Mouse (Mus musculus) myocyte (in vitro differentiated cells): ENCODE results near the gene Foxc2. TPM values are rescaled to one million over a fixed set of nuclear protein-coding genes. Genes with fewer than 3 reads are reported as not detected.

ENCODE experiments used
- H3K27me3 ChIP-seq: one replicate; pipeline ENCODE4 v1.6.1; 2011; ENCODE audit not compliant: control insufficient read depth, insufficient read depth, insufficient read length
- H3K36me3 ChIP-seq: one replicate; pipeline ENCODE4 v1.6.1; 2011; ENCODE audit not compliant: control insufficient read depth, insufficient read depth
- H3K4me2 ChIP-seq: one replicate; pipeline ENCODE4 v1.6.1; 2011; ENCODE audit warnings: low read depth, control low read depth
- H3K4me3 ChIP-seq: one replicate; pipeline ENCODE4 v1.5.1; 2011; ENCODE audit warnings: mild to moderate bottlenecking, control low read depth, moderate library complexity
- H3K79me2 ChIP-seq: one replicate; pipeline ENCODE4 v1.6.1; 2011; ENCODE audit not compliant: control insufficient read depth, insufficient read depth
- H3ac ChIP-seq: one replicate; pipeline ENCODE4 v1.6.1; 2011; ENCODE audit not compliant: control insufficient read depth, insufficient read length
- CEBPB ChIP-seq: IDR thresholded peaks from 2 replicates; pipeline ENCODE4 v1.6.1; 2011; ENCODE audit warnings: mild to moderate bottlenecking, moderate library complexity; ENCODE audit not compliant: poor library complexity, insufficient read depth, severe bottlenecking
- E2F4 ChIP-seq: IDR thresholded peaks from one replicate; pipeline ENCODE4 v1.6.1; 2011; ENCODE audit warnings: mild to moderate bottlenecking, control low read depth, moderate library complexity; ENCODE audit not compliant: insufficient read depth
- MAX ChIP-seq: IDR thresholded peaks from one replicate; pipeline ENCODE4 v1.6.1; 2011; ENCODE audit warnings: low read depth, mild to moderate bottlenecking, control low read depth
- MYOD1 ChIP-seq, 3 experiments: IDR thresholded peaks; one replicate each; pipeline ENCODE4 v1.6.1; 2011; ENCODE audit warnings: control low read depth in 2 of 3, low read depth in 2 of 3, mild to moderate bottlenecking in 2 of 3, moderate library complexity in 1 of 3; ENCODE audit not compliant: insufficient read length in 2 of 3, control insufficient read depth in 1 of 3
- MYOG ChIP-seq, 3 experiments: IDR thresholded peaks; one replicate each; pipeline ENCODE4 v1.6.1; 2011; ENCODE audit warnings: control low read depth in 2 of 3, low read depth in 2 of 3, mild to moderate bottlenecking in 2 of 3; ENCODE audit not compliant: insufficient read length in 2 of 3, control insufficient read depth in 1 of 3, insufficient read depth in 1 of 3
- POLR2A ChIP-seq: IDR thresholded peaks from one replicate; pipeline ENCODE4 v1.6.1; 2011; ENCODE audit warnings: low read depth, mild to moderate bottlenecking, control low read depth, moderate library complexity; ENCODE audit not compliant: insufficient read length
- POLR2AphosphoS2 ChIP-seq: IDR thresholded peaks from one replicate; pipeline ENCODE4 v1.6.1; 2011; ENCODE audit warnings: low read depth, control low read depth; ENCODE audit not compliant: insufficient read length
- REST ChIP-seq: IDR thresholded peaks from one replicate; pipeline ENCODE4 v1.6.1; 2011; ENCODE audit warnings: mild to moderate bottlenecking, control low read depth, moderate library complexity; ENCODE audit not compliant: insufficient read depth, insufficient read length
- SRF ChIP-seq: IDR thresholded peaks from one replicate; pipeline ENCODE4 v1.6.1; 2011; ENCODE audit warnings: low read depth; ENCODE audit not compliant: control insufficient read depth, insufficient read length
- TCF12 ChIP-seq: IDR thresholded peaks from one replicate; pipeline ENCODE4 v1.6.1; 2011; ENCODE audit warnings: mild to moderate bottlenecking, control low read depth; ENCODE audit not compliant: poor library complexity, insufficient read depth, severe bottlenecking
- TCF3 ChIP-seq: IDR thresholded peaks from one replicate; pipeline ENCODE4 v1.6.1; 2011; ENCODE audit warnings: low read depth, control low read depth; ENCODE audit not compliant: insufficient read length
- USF1 ChIP-seq: IDR thresholded peaks from one replicate; pipeline ENCODE4 v1.6.1; 2011; ENCODE audit warnings: low read depth, mild to moderate bottlenecking, control low read depth, moderate library complexity
- polyA plus RNA-seq: library from polyadenylated mRNA; unstranded; fragments of >200 nt; fragmentation: generic; extraction: Trizol; gene quantifications from one replicate; pipeline ENCODE4 v1.2.1, GENCODE M21; 2012; ENCODE audit warnings: missing spikeins

Gene Foxc2
- polyA plus RNA-seq, 1 experiment: 7.3 TPM

GRCm38 (mm10) chr8:121074848-121075145 lies 41.2 kb upstream of the Foxc2 start:
- no peaks in the 10 kb centered on the region for H3K79me2 ChIP-seq
- TF ChIP-seq SRF (no peak), MYOG (IDR thresholded peaks at IDR 0.05; ENCODE audit: control insufficient read depth in 1 of 3, insufficient read depth in 1 of 3, insufficient read length in 2 of 3, low read depth in 2 of 3) (no peak), POLR2A (no peak), E2F4 (no peak), USF1 (no peak), MAX (no peak), TCF12 (no peak), CEBPB (no peak), TCF3 (no peak), POLR2AphosphoS2 (no peak), MYOD1 (IDR thresholded peaks at IDR 0.05; ENCODE audit: control insufficient read depth in 1 of 3, insufficient read length in 2 of 3, low read depth in 2 of 3) (no peak), REST (no peak)
- no peak overlapping the region for H3K4me2 ChIP-seq
- peaks cover 87% of the 10 kb centered on the region for H3K27me3 ChIP-seq
- no peaks in the 10 kb centered on the region for H3K36me3 ChIP-seq
- no peak overlapping the region for H3ac ChIP-seq
- H3K4me3 ChIP-seq: no peak overlapping the region

DNA sequence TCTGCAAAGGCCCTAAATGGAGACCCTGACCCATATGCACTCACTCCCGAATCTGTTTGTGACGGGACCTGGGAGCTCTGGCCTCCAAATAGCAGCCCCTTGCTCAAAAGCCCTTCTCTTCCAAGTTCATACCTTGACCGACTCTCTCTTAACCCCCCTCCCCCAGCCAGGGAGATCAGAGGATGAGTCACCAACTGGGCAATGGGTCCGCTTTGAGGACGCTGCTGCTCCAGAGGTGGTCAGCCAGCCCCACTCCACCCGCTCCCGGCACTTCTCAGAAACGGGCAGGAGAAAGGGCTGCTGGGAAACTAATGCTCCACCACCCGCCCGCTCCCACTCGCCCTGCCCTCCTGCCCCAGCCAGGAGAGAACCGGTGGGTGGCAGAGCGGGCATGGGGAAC lies 40.0 kb upstream of the Foxc2 start:
- no peak overlapping the region for H3K4me2 ChIP-seq
- H3K79me2 ChIP-seq: no peaks in the 10 kb centered on the region
- H3ac ChIP-seq: no peak overlapping the region
- H3K27me3 ChIP-seq: peaks cover 87% of the 10 kb centered on the region
- no peaks in the 10 kb centered on the region for H3K36me3 ChIP-seq
- H3K4me3 ChIP-seq: no peak overlapping the region
- TF ChIP-seq SRF: no peak
- no peak for TF ChIP-seq POLR2AphosphoS2
- no peak for TF ChIP-seq E2F4
- TF ChIP-seq POLR2A: no peak
- TF ChIP-seq CEBPB: no peak
- no peak for TF ChIP-seq TCF3
- TF ChIP-seq MAX: no peak
- no peak for TF ChIP-seq USF1
- no peak for TF ChIP-seq MYOD1 (IDR thresholded peaks at IDR 0.05; ENCODE audit: control insufficient read depth in 1 of 3, insufficient read length in 2 of 3, low read depth in 2 of 3)
- TF ChIP-seq MYOG (IDR thresholded peaks at IDR 0.05; ENCODE audit: control insufficient read depth in 1 of 3, insufficient read depth in 1 of 3, insufficient read length in 2 of 3, low read depth in 2 of 3): no peak
- no peak for TF ChIP-seq REST
- TF ChIP-seq TCF12: no peak

DNA sequence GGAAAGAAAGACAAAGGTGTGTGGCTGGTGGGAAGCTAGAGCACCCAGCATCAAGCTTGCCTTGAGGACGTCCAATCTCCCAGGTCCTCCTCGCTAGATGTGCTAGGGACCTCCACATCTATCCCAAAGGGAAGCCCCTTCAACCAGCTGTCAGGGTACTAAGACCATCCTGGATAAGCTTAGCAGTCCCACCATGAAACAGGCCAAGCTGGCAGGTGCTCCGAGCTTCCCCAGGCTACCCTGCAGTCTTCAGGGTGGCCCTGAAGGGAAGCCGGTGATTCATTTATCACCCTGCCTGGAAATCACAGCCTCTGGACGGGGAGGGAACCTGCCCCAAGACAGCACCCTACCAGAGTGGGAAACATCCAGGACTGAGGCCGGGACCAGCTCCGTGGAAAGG lies 39.4 kb upstream of the Foxc2 start:
- no peak for TF ChIP-seq USF1
- TF ChIP-seq TCF12: no peak
- no peak for TF ChIP-seq MAX
- no peak for TF ChIP-seq REST
- TF ChIP-seq MYOG (IDR thresholded peaks at IDR 0.05; ENCODE audit: control insufficient read depth in 1 of 3, insufficient read depth in 1 of 3, insufficient read length in 2 of 3, low read depth in 2 of 3): no peak
- TF ChIP-seq SRF: no peak
- no peak for TF ChIP-seq E2F4
- no peak for TF ChIP-seq MYOD1 (IDR thresholded peaks at IDR 0.05; ENCODE audit: control insufficient read depth in 1 of 3, insufficient read length in 2 of 3, low read depth in 2 of 3)
- TF ChIP-seq POLR2A: no peak
- TF ChIP-seq POLR2AphosphoS2: no peak
- TF ChIP-seq CEBPB: no peak
- no peak for TF ChIP-seq TCF3
- Histone ChIP-seq H3K79me2 (no peaks in the 10 kb centered on the region), H3K36me3 (no peaks in the 10 kb centered on the region), H3K27me3 (peaks cover 86% of the 10 kb centered on the region), H3K4me3 (no peak overlapping the region), H3ac (no peak overlapping the region), H3K4me2 (no peak overlapping the region)

DNA sequence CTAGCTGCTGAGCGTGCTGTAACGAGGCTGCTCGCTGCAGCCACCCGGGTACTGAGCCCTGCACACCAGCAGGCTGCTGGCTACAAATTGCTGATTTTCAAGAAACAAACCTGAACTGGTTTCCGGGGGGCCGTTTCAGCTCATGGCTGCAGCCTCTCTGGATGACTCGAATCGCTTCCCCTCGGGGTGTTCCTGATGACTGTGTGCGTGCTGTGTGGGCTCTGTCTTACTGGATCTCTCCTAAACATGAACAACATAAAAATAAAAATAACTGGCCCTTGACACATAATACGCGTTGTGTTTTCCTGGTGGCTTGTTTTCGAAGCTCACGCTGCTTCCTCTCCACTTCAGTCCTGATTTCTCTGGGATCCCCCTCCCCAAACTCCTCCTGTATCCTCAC lies 37.2 kb upstream of the Foxc2 start:
- no peak overlapping the region for H3ac ChIP-seq
- H3K79me2 ChIP-seq: no peaks in the 10 kb centered on the region
- no peaks in the 10 kb centered on the region for H3K36me3 ChIP-seq
- no peak overlapping the region for H3K4me2 ChIP-seq
- no peak overlapping the region for H3K4me3 ChIP-seq
- no peak for TF ChIP-seq REST
- TF ChIP-seq MYOG (IDR thresholded peaks at IDR 0.05; ENCODE audit: control insufficient read depth in 1 of 3, insufficient read depth in 1 of 3, insufficient read length in 2 of 3, low read depth in 2 of 3): no peak
- TF ChIP-seq CEBPB: no peak
- TF ChIP-seq MAX: no peak
- no peak for TF ChIP-seq TCF3
- TF ChIP-seq MYOD1 (IDR thresholded peaks at IDR 0.05; ENCODE audit: control insufficient read depth in 1 of 3, insufficient read length in 2 of 3, low read depth in 2 of 3): no peak
- TF ChIP-seq POLR2AphosphoS2: no peak
- no peak for TF ChIP-seq SRF
- TF ChIP-seq TCF12: no peak
- TF ChIP-seq USF1: no peak
- TF ChIP-seq E2F4: no peak
- TF ChIP-seq POLR2A: no peak
- peaks cover 89% of the 10 kb centered on the region for H3K27me3 ChIP-seq
